Mouse (Mus musculus) embryonic fibroblast, embryonic 13.5 days (primary cell): Measurements from ENCODE around the gene Pkd1l3. TPM values are rescaled to one million over a fixed set of nuclear protein-coding genes. Genes with fewer than 3 reads are reported as not detected.

Experiments used
- H3K27ac ChIP-seq: 2 replicates; pipeline ENCODE4 v1.5.1; 2012; ENCODE audit warnings: low read length, control low read depth, inconsistent platforms; ENCODE audit not compliant: insufficient read depth
- H3K4me1 ChIP-seq: 2 replicates; pipeline ENCODE4 v1.6.1; 2011; ENCODE audit warnings: low read length; ENCODE audit not compliant: control insufficient read depth, insufficient read depth
- H3K4me3 ChIP-seq: 2 replicates; pipeline ENCODE4 v1.5.1; 2011; ENCODE audit warnings: mild to moderate bottlenecking, control low read depth, low read length; ENCODE audit not compliant: insufficient read depth
- CTCF ChIP-seq: IDR thresholded peaks from 2 replicates; pipeline ENCODE4 v1.5.1; 2011; ENCODE audit warnings: mild to moderate bottlenecking, control low read depth, low read length, moderate library complexity, borderline replicate concordance; ENCODE audit not compliant: insufficient read depth
- POLR2A ChIP-seq: IDR thresholded peaks from 2 replicates; pipeline ENCODE4 v1.6.1; 2011; ENCODE audit warnings: low read depth, mild to moderate bottlenecking, control low read depth, low read length, moderate library complexity
- polyA plus RNA-seq: library from polyadenylated mRNA; stranded (reverse); fragments of >200 nt; gene quantifications from 2 replicates; pipeline ENCODE4 v1.2.4, GENCODE M21; 2011; ENCODE audit warnings: low read depth; ENCODE audit not compliant: missing spikeins, insufficient read length

The Pkd1l3 gene
- polyA plus RNA-seq, 1 experiment = not detected

DNA sequence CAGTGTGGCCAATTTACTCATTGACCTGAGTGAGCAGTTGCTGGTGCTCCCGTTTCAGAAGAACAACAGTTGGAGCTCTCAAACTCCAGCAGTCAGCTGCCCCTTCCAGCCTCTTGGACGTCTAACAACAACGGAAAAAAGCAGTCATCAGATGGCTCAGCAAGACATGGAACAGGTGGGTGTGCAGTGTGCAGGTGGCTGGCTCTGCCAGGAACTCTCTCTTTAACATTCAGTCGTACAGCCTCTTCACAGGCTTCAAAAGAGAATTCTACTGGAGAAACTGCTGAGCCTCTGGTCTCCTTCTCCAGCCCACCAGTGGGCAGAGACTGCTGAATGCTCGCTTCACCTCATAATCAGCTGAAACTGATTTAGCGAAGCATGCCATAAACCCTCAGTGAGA is 14.3 kb downstream of the Pkd1l3 start:
- H3K4me1 ChIP-seq = no peaks in the 10 kb centered on the region
- no peak for TF ChIP-seq CTCF
- no peak for TF ChIP-seq POLR2A

GRCm38 (mm10) chr8:109632498-109632897 is 18.2 kb downstream of the Pkd1l3 start:
- H3K27ac ChIP-seq = no peak overlapping the region
- H3K4me1 ChIP-seq = no peaks in the 10 kb centered on the region
- no peak overlapping the region for H3K4me3 ChIP-seq
- TF ChIP-seq CTCF (no peak), POLR2A (no peak)

More for the DNA sequence above, 14.3 kb downstream of the Pkd1l3 start:
- H3K27ac ChIP-seq = no peak overlapping the region
- H3K4me3 ChIP-seq = no peak overlapping the region

- Histone ChIP-seq H3K27ac (no peak overlapping the region), H3K4me3 (no peak overlapping the region), H3K4me1 (no peaks in the 10 kb centered on the region)
- TF ChIP-seq POLR2A (no peak), CTCF (no peak)
Measured at GRCm38 (mm10) chr8:109635146-109635545, 20.8 kb downstream of the Pkd1l3 start.

- Histone ChIP-seq H3K27ac (no peak overlapping the region), H3K4me1 (no peaks in the 10 kb centered on the region), H3K4me3 (no peak overlapping the region)
- TF ChIP-seq POLR2A = no peak
- TF ChIP-seq CTCF = no peak
Measured at GRCm38 (mm10) chr8:109638851-109639250, 24.5 kb downstream of the Pkd1l3 start.

DNA sequence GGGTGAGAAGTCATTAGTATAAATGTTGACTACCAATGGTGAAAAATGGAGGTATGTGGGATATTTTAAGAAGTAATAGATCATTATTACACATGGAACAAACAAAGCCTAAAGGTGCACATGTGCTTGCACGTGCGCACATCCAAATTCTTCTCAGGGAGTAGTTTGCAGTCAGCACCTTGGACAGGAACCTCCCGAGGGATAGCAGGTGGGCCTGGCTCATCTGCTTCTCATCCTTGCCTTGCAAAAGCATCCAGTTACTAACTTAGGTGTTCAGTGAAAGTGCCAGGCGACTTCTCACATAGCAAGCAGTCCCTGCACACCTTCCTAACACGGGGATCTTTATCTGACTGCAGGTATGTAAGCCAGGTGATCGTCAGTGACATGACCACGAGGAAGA is 26.1 kb downstream of the Pkd1l3 start:
- TF ChIP-seq CTCF (no peak), POLR2A (no peak)
- H3K4me1 ChIP-seq = no peaks in the 10 kb centered on the region

GRCm38 (mm10) chr8:109641236-109641635 is 26.9 kb downstream of the Pkd1l3 start:
- no peak overlapping the region for H3K4me3 ChIP-seq
- no peak for TF ChIP-seq POLR2A
- no peak overlapping the region for H3K27ac ChIP-seq
- no peaks in the 10 kb centered on the region for H3K4me1 ChIP-seq

More for the DNA sequence above, 26.1 kb downstream of the Pkd1l3 start:
- no peak overlapping the region for H3K27ac ChIP-seq
- no peak overlapping the region for H3K4me3 ChIP-seq

DNA sequence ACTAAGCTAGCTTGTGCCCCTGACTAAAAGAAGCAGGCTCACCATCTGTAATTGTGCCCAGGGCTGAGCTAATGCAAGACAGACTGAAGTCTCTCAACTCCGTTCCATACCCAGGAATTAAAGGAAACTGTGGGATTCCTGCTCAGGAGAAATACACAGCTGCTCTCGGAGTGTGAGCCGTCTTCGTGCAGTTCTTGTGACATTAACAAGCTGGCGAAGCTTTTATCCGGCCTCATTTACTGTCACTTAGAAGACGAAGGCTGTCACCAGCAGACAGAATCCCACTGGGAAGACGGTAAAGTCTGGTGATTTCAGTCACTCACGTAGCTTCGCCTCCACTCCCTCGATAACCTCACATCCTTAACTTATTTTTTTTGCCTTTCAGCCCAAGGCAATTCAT is 33.0 kb downstream of the Pkd1l3 start:
- TF ChIP-seq CTCF = no peak
- TF ChIP-seq POLR2A = no peak
- no peak overlapping the region for H3K27ac ChIP-seq
- no peak overlapping the region for H3K4me3 ChIP-seq
- H3K4me1 ChIP-seq = no peaks in the 10 kb centered on the region

DNA sequence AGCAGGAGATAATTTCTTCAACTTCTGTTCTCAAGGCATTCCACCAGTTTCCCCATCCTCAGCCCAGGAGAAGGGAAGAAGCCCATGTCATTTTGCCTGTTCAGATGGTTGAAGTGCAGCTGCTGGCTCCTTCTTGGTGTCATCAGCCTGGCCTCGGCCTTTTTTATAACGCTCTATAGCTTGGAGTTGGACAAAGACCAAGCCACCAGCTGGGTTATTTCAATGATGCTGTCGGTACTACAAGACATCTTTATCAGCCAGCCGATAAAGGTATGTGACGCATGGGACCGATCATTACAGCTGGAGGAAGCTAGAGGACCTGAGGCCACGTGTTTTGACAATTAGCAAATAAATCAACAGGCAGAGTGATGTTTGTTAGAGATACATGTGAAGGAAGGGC is 34.2 kb downstream of the Pkd1l3 start:
- TF ChIP-seq CTCF (no peak), POLR2A (no peak)
- H3K4me3 ChIP-seq = no peak overlapping the region
- no peaks in the 10 kb centered on the region for H3K4me1 ChIP-seq
- H3K27ac ChIP-seq = no peak overlapping the region

GRCm38 (mm10) chr8:109650801-109651200 is 36.5 kb downstream of the Pkd1l3 start:
- H3K4me3 ChIP-seq = no peak overlapping the region
- H3K27ac ChIP-seq = no peak overlapping the region
- no peaks in the 10 kb centered on the region for H3K4me1 ChIP-seq
- no peak for TF ChIP-seq CTCF
- TF ChIP-seq POLR2A = no peak

DNA sequence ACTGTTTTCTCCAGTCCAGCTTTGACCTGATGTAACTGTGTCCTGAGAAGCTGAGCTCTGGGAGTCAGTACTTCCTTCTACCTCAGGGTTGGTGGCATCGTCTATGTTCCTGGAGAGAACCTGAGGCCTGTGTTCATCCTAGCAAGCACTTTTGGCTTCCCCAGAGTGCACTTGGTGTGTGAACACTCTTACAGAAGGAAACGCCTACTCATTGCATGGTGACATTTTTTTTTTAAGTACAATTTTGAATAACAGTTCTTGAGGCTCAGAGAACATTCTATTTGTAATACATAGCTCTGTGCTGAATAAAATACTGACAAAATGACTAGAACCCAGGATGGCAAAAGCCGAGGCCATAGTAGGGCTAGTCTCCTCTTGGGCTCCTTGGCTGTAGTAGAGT is 42.5 kb downstream of the Pkd1l3 start:
- Histone ChIP-seq H3K27ac (no peak overlapping the region), H3K4me3 (no peak overlapping the region), H3K4me1 (no peaks in the 10 kb centered on the region)
- TF ChIP-seq CTCF (no peak), POLR2A (no peak)

DNA sequence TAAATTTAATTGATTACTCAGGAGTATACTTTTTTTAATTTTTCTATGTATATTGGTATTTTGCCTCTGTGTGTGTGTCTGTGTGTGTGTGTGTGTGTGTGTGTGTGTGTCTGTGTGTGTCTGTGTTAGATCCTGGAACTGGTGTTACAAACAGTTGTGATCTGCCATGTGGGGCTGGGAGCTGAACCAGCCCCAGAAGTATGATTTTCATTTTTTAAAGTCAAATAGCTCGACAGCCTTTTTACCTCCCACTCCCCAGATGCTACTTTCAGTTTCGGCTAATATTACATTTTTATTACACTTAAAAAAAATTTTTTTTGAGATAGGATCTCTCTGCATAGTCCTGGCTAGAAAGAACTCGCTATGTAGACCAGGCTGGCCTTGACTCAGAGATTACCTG is 48.0 kb downstream of the Pkd1l3 start:
- TF ChIP-seq POLR2A = no peak
- no peak for TF ChIP-seq CTCF
- no peaks in the 10 kb centered on the region for H3K4me1 ChIP-seq
- H3K27ac ChIP-seq = no peak overlapping the region
- no peak overlapping the region for H3K4me3 ChIP-seq
